Mouse (Mus musculus) naive thymus-derived CD4-positive, alpha-beta T cell, adult 2 months (primary cell): ENCODE results near the gene Tada1.

Experiments
- DNase-seq: peaks from one replicate; pipeline ENCODE4 v3.0.0-alpha.2; 2011; ENCODE audit warnings: low read depth

Tada1 gene

GRCm38 (mm10) chr1:166379013-166379629 is at the start of gene Tada1:
TSS of gene Tada1 (plus strand) at chr1:166379097.
- DNase-seq = peak; percentile 96

- no peak for DNase-seq
Observed at GRCm38 (mm10) chr1:166330752-166331151, 48.1 kb upstream of the Tada1 start.

- no peak for DNase-seq
Observed at GRCm38 (mm10) chr1:166339110-166339509, 39.8 kb upstream of the Tada1 start.

GRCm38 (mm10) chr1:166342060-166342459 is 36.8 kb upstream of the Tada1 start:
- DNase-seq = no peak

- DNase-seq = no peak
Observed at GRCm38 (mm10) chr1:166342539-166342938, 36.4 kb upstream of the Tada1 start.

GRCm38 (mm10) chr1:166343586-166343985 is 35.3 kb upstream of the Tada1 start:
- DNase-seq = no peak

GRCm38 (mm10) chr1:166344300-166345077 is 34.4 kb upstream of the Tada1 start:
- DNase-seq = no peak

GRCm38 (mm10) chr1:166345602-166346001 is 33.3 kb upstream of the Tada1 start:
- no peak for DNase-seq

- DNase-seq = no peak
Observed at GRCm38 (mm10) chr1:166346906-166347305, 32.0 kb upstream of the Tada1 start.

GRCm38 (mm10) chr1:166349341-166349740 is 29.6 kb upstream of the Tada1 start:
- no peak for DNase-seq

GRCm38 (mm10) chr1:166349751-166350150 is 29.1 kb upstream of the Tada1 start:
- DNase-seq = no peak

- DNase-seq = peak; percentile 80
Observed at GRCm38 (mm10) chr1:166360157-166360855, 18.6 kb upstream of the Tada1 start.

- DNase-seq = no peak
Observed at GRCm38 (mm10) chr1:166360896-166361295, 18.0 kb upstream of the Tada1 start.

- no peak for DNase-seq
Observed at GRCm38 (mm10) chr1:166361842-166362241, 17.1 kb upstream of the Tada1 start.

- DNase-seq = no peak
Observed at GRCm38 (mm10) chr1:166362659-166363058, 16.2 kb upstream of the Tada1 start.

GRCm38 (mm10) chr1:166363122-166363521 is 15.8 kb upstream of the Tada1 start:
- DNase-seq = no peak

- DNase-seq = no peak
Observed at GRCm38 (mm10) chr1:166377171-166377570, 1.7 kb upstream of the Tada1 start.

GRCm38 (mm10) chr1:166378431-166379012 is 375 bp upstream of the Tada1 start:
- no peak for DNase-seq

GRCm38 (mm10) chr1:166379630-166380231 is 834 bp downstream of the Tada1 start:
- peak; percentile 76 for DNase-seq

- peak; percentile 13 for DNase-seq
Observed at GRCm38 (mm10) chr1:166381336-166381735, 2.4 kb downstream of the Tada1 start.

- no peak for DNase-seq
Observed at GRCm38 (mm10) chr1:166381821-166382220, 2.9 kb downstream of the Tada1 start.

- DNase-seq = no peak
Observed at GRCm38 (mm10) chr1:166382626-166383025, 3.7 kb downstream of the Tada1 start.
